23 mouse cellular contexts compared by ENCODE assay signal in the genomic region with DNA sequence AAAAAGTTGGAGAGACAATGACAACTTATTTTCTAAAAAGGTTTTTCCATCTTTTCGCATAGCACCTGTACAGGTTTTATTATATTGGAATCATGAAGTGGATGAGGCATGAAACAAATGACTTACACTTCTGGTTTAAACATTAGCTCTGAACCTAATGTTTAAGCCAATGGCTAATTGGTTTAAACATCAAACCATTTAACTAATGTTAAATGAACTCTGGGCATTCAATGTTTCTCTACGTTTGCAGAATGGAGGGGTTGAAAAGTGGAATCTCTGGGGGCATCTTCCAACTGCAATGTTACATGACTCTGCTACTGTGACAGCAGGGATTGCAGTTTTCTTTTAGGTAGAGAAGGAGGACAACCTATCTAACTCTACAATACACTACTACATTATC. TPM values are rescaled to one million over a fixed set of nuclear protein-coding genes. Genes with fewer than 3 reads are reported as not detected.
"Had no signal": no experiment of that assay in that cellular context is flagged by ENCODE, and none has a peak within 500 bp of the region (broad histone marks: within the 10 kb centered on the region; RNA-seq: fewer than 3 reads in every experiment).

No protein-coding gene starts in this region.

- H3K36me3 ChIP-seq: intestine, embryonic 15.5 days; limb, embryonic 12.5 days; limb, embryonic 15.5 days; midbrain, embryonic 12.5 days; midbrain, embryonic 15.5 days; neural tube, embryonic 12.5 days; neural tube, embryonic 15.5 days had no signal

- DNase-seq: layer of hippocampus, adult 9-11 months; liver, postnatal 0 days; lung, embryonic 14.5 days; right cerebral cortex, adult 18-20 months; right cerebral cortex, postnatal 14 days; right cerebral cortex, postnatal 4 days; thymus, adult 2 months; thymus, postnatal 14 days; thymus, postnatal 4 days had no signal

- H3K4me1 ChIP-seq: intestine, embryonic 15.5 days; limb, embryonic 12.5 days; limb, embryonic 15.5 days; midbrain, embryonic 12.5 days; midbrain, embryonic 15.5 days; neural tube, embryonic 12.5 days; neural tube, embryonic 15.5 days had no signal

- H3K27ac ChIP-seq: intestine, embryonic 15.5 days; layer of hippocampus, adult 2 months; limb, embryonic 12.5 days; limb, embryonic 15.5 days; liver, embryonic 14.5 days; macrophage; midbrain, embryonic 12.5 days; midbrain, embryonic 15.5 days; neural tube, embryonic 12.5 days; neural tube, embryonic 15.5 days; stomach, postnatal 0 days had no signal

- H3K9me3 ChIP-seq: intestine, embryonic 15.5 days; limb, embryonic 12.5 days; limb, embryonic 15.5 days; midbrain, embryonic 12.5 days; midbrain, embryonic 15.5 days; neural tube, embryonic 12.5 days; neural tube, embryonic 15.5 days had no signal

- H3K27me3 ChIP-seq: intestine, embryonic 15.5 days; limb, embryonic 12.5 days; limb, embryonic 15.5 days; midbrain, embryonic 12.5 days; midbrain, embryonic 15.5 days; neural tube, embryonic 12.5 days; neural tube, embryonic 15.5 days had no signal

- ATAC-seq: intestine, embryonic 15.5 days; liver, postnatal 0 days; lung, postnatal 0 days; midbrain, embryonic 15.5 days had no signal

- H3K4me2 ChIP-seq: intestine, embryonic 15.5 days; limb, embryonic 12.5 days; limb, embryonic 15.5 days; liver, embryonic 11.5 days; lung, embryonic 14.5 days; midbrain, embryonic 12.5 days; midbrain, embryonic 15.5 days; neural tube, embryonic 12.5 days; neural tube, embryonic 15.5 days had no signal

- H3K4me3 ChIP-seq: intestine, embryonic 15.5 days; layer of hippocampus, adult 2 months; limb, embryonic 12.5 days; limb, embryonic 15.5 days; midbrain, embryonic 12.5 days; midbrain, embryonic 15.5 days; neural tube, embryonic 12.5 days; neural tube, embryonic 15.5 days had no signal

- H3K9ac ChIP-seq: intestine, embryonic 15.5 days; limb, embryonic 12.5 days; limb, embryonic 15.5 days; liver, embryonic 14.5 days; liver, postnatal 0 days; lung, embryonic 14.5 days; midbrain, embryonic 12.5 days; midbrain, embryonic 15.5 days; neural tube, embryonic 12.5 days; neural tube, embryonic 15.5 days had no signal

RNA-seq across cellular contexts. Expression of a gene that starts 27.0 kb away (rescaled TPM):
- polyA plus RNA-seq: large intestine, adult 2 months; macrophage had no signal
